Comparison of ENCODE assay signal across 8 mouse cellular contexts in genomic region chr7:117428690-117429224, GRCm38 (mm10). TPM values are rescaled to one million over a fixed set of nuclear protein-coding genes. Genes with fewer than 3 reads are reported as not detected.
A peak's percentile ranks its signal among the peaks of the same experiment; 100 is the strongest.
DNase-seq lines count a peak whose midpoint lies in the region; ATAC-seq and TF ChIP-seq lines count a peak whose summit lies in the region.

No protein-coding gene starts in this region.

- intact Hi-C loops in gastrocnemius, postnatal 14 days (cut with DNase I; ENCODE audit: low total_unique reads), result no loop called here

- H3K36me3 ChIP-seq in hindbrain, embryonic 11.5 days (ENCODE audit: control insufficient read depth, insufficient read depth, low read length), result no peaks in the 10 kb centered on the region
- H3K36me3 ChIP-seq in hindbrain, embryonic 12.5 days, result no peaks in the 10 kb centered on the region
- no peaks in the 10 kb centered on the region for H3K36me3 ChIP-seq in heart, postnatal 0 days (replicated peaks; ENCODE audit: control insufficient read depth, insufficient read depth, low read length)

- H3K4me3 ChIP-seq in hindbrain, embryonic 11.5 days (ENCODE audit: low read depth, low read length), result no peak overlapping the region
- no peak overlapping the region for H3K4me3 ChIP-seq in hindbrain, embryonic 12.5 days
- no peak overlapping the region for H3K4me3 ChIP-seq in heart, postnatal 0 days (ENCODE audit: low read depth, low read length)

- no peak overlapping the region for H3K9ac ChIP-seq in hindbrain, embryonic 11.5 days (ENCODE audit: low read depth, low read length)
- no peak overlapping the region for H3K9ac ChIP-seq in hindbrain, embryonic 12.5 days
- H3K9ac ChIP-seq in heart, postnatal 0 days (replicated peaks; ENCODE audit: low read depth, low read length), result no peak overlapping the region

- no peak for TF ChIP-seq EP300 in heart, postnatal 0 days (IDR thresholded peaks at IDR 0.05; ENCODE audit: low read depth)

- 45% methylated on average over 8 of the region's 8 CpGs for WGBS in hindbrain, embryonic 11.5 days
- 42% methylated on average over 8 of the region's 8 CpGs for WGBS in hindbrain, embryonic 12.5 days
- 35% methylated on average over 8 of the region's 8 CpGs for WGBS in heart, postnatal 0 days

- no peak for TF ChIP-seq POLR2A in brain, embryonic 14.5 days (IDR thresholded peaks at IDR 0.05; ENCODE audit: borderline replicate concordance, extremely low read depth, insufficient read depth, insufficient read length, poor library complexity, severe bottlenecking)

- no peak overlapping the region for H3K27ac ChIP-seq in hindbrain, embryonic 11.5 days (ENCODE audit: low read depth, low read length)
- H3K27ac ChIP-seq in hindbrain, embryonic 12.5 days, result no peak overlapping the region
- H3K27ac ChIP-seq in heart, postnatal 0 days (ENCODE audit: low read depth), result peak overlapping the region; percentile 46; the same call in 1 of the 2 replicates

- no peak for ATAC-seq in hindbrain, embryonic 11.5 days (ENCODE audit: low FRiP score)
- no peak for ATAC-seq in hindbrain, embryonic 12.5 days (ENCODE audit: low FRiP score)
- ATAC-seq in heart, postnatal 0 days (ENCODE audit: insufficient read depth, low read depth), result peak; percentile 64
- peak; percentile 92 for ATAC-seq in megakaryocyte, adult 5-6 weeks (ENCODE audit: poor library complexity, severe bottlenecking)

- DNase-seq in hindbrain, embryonic 11.5 days (ENCODE audit: low spot score), result peak; percentile 58
- peak; percentile 73 for DNase-seq in brain, embryonic 14.5 days (ENCODE audit: low read depth)
- DNase-seq in heart, postnatal 0 days (ENCODE audit: low spot score), result peak; percentile 55
- peak; percentile 8 to 50 for DNase-seq in thymus, adult 18-20 months
- DNase-seq in gastrocnemius, postnatal 14 days, result no peak
- DNase-seq in cerebellum, postnatal 14 days, result no peak

- H3K9me3 ChIP-seq in hindbrain, embryonic 11.5 days (ENCODE audit: control insufficient read depth, low read length), result no peaks in the 10 kb centered on the region
- no peaks in the 10 kb centered on the region for H3K9me3 ChIP-seq in hindbrain, embryonic 12.5 days (replicated peaks)
- H3K9me3 ChIP-seq in heart, postnatal 0 days (replicated peaks; ENCODE audit: control insufficient read depth, low read length), result no peaks in the 10 kb centered on the region

- no peaks in the 10 kb centered on the region for H3K27me3 ChIP-seq in hindbrain, embryonic 11.5 days (ENCODE audit: control insufficient read depth, insufficient read depth, low read length)
- H3K27me3 ChIP-seq in hindbrain, embryonic 12.5 days, result no peaks in the 10 kb centered on the region
- no peaks in the 10 kb centered on the region for H3K27me3 ChIP-seq in heart, postnatal 0 days (ENCODE audit: control insufficient read depth, insufficient read depth, low read length)

- no peaks in the 10 kb centered on the region for H3K4me1 ChIP-seq in hindbrain, embryonic 11.5 days (replicated peaks; ENCODE audit: control insufficient read depth, insufficient read depth, low read length)
- peaks cover 12% of the 10 kb centered on the region for H3K4me1 ChIP-seq in hindbrain, embryonic 12.5 days
- H3K4me1 ChIP-seq in heart, postnatal 0 days (ENCODE audit: control insufficient read depth, insufficient read depth), result peaks cover 3% of the 10 kb centered on the region; the same call in 1 of the 2 replicates

- no peak for TF ChIP-seq CTCF in brain, embryonic 14.5 days (IDR thresholded peaks at IDR 0.05; ENCODE audit: borderline replicate concordance, extremely low read depth, insufficient read depth, insufficient read length)
- no peak for TF ChIP-seq CTCF in heart, postnatal 0 days (IDR thresholded peaks at IDR 0.05; ENCODE audit: low read depth)

- H3K4me2 ChIP-seq in hindbrain, embryonic 11.5 days (replicated peaks; ENCODE audit: low read depth, low read length), result no peak overlapping the region
- H3K4me2 ChIP-seq in hindbrain, embryonic 12.5 days (replicated peaks), result no peak overlapping the region
- no peak overlapping the region for H3K4me2 ChIP-seq in heart, postnatal 0 days (ENCODE audit: low read depth, low read length)

RNA-seq across cellular contexts. Expression of gene Xylt1, which starts 48.0 kb away (rescaled TPM):
- polyA plus RNA-seq in hindbrain, embryonic 11.5 days (2014; fragmentation: Nextera tagmentation; extraction: Ambion mirVana), result 1.3 and 2.1 TPM in 2 replicates
- 2.4 and 3.6 TPM in 2 replicates for polyA plus RNA-seq in hindbrain, embryonic 12.5 days (2016; fragmentation: Nextera tagmentation; extraction: Ambion mirVana)
- polyA plus RNA-seq in brain, embryonic 14.5 days (2012; rRNA removed), result 5.5 and 8.2 TPM in 2 replicates
- 1.7 and 8.9 TPM in 2 replicates for total RNA-seq in heart, postnatal 0 days (2014; rRNA removed; ENCODE audit: low replicate concordance)
- 0.36 and 0.40 TPM in 2 replicates for polyA plus RNA-seq in heart, postnatal 0 days (2015; fragmentation: Nextera tagmentation; extraction: Ambion mirVana)
- 26.8 and 27.9 TPM in 2 replicates for total RNA-seq in megakaryocyte, adult 5-6 weeks (2015)
- total RNA-seq in megakaryocyte, adult 5-6 weeks (2017), result 13.7 and 23.3 TPM in 2 replicates
- total RNA-seq in gastrocnemius, postnatal 14 days (2021), result 1 to 10 TPM; 4.2 to 5.4 TPM

Comparison
In these comparisons a context has a peak if more than half of its experiments do, and no peak if none do; other contexts are left out.
1. ATAC-seq: peak in heart, postnatal 0 days (single experiment) and megakaryocyte, adult 5-6 weeks (single experiment); none in hindbrain, embryonic 11.5 days (single experiment) and hindbrain, embryonic 12.5 days (single experiment).
2. DNase-seq: peak in hindbrain, embryonic 11.5 days (single experiment), brain, embryonic 14.5 days (single experiment), heart, postnatal 0 days (single experiment) and thymus, adult 18-20 months (2 of 2); none in gastrocnemius, postnatal 14 days (single experiment) and cerebellum, postnatal 14 days (0 of 2).